Mouse (Mus musculus): ENCODE results near the gene Gm10147.
"Not testable (repeated sequence)": the region's sequence is repeated elsewhere in the genome, so short reads cannot be mapped to it uniquely, and the experiment has no call there.

Gm10147 gene

GRCm38 (mm10) chrX:28607742-28608141 is at the start of gene Gm10147:
Gene Gm10147 (minus strand): TSS chrX:28607842.
- DNase-seq (ENCODE audit: low spot score) = not testable (repeated sequence)

Data from c-Kit-positive CD71-positive TER-119-positive erythroid progenitor cells, embryonic 14.5 days (primary cell).